Mouse (Mus musculus) G1E (cell line): ENCODE measurements at regions not wholly inside any gene's neighbourhood (a gene's known extent, or its start where the extent isn't known, plus 50 kb on each side); places are given as distances from the start of the nearest gene placed in this dataset.

ENCODE experiments used
- ATAC-seq: 2 replicates; pipeline ENCODE4 v1.8.0; 2016; ENCODE audit warnings: mild to moderate bottlenecking; ENCODE audit not compliant: insufficient number of reproducible peaks, poor library complexity, low FRiP score, severe bottlenecking; ENCODE audit errors: extremely low read depth
- DNase-seq: peaks from one replicate; pipeline ENCODE4 v3.0.0; 2012; ENCODE audit warnings: low spot score
- H3K27me3 ChIP-seq: 2 replicates; pipeline ENCODE4 v1.6.1; 2012; ENCODE audit warnings: mild to moderate bottlenecking, low read length, inconsistent platforms; ENCODE audit not compliant: insufficient read depth
- H3K36me3 ChIP-seq: replicated peaks from 2 replicates; pipeline ENCODE3; 2012; ENCODE audit warnings: mild to moderate bottlenecking, inconsistent platforms
- H3K4me1 ChIP-seq: 2 replicates; pipeline ENCODE4 v1.6.1; 2012; ENCODE audit warnings: low read depth, low read length, inconsistent platforms, mixed read lengths; ENCODE audit not compliant: insufficient read depth
- H3K4me3 ChIP-seq: 2 replicates; pipeline ENCODE4 v1.5.1; 2012; ENCODE audit warnings: low read depth, mild to moderate bottlenecking, inconsistent platforms, low read length, moderate library complexity, mixed read lengths
- H3K9me3 ChIP-seq: replicated peaks from 2 replicates; pipeline ENCODE4 v1.6.1; 2012; ENCODE audit warnings: inconsistent platforms
- CTCF ChIP-seq: IDR thresholded peaks from 2 replicates; pipeline ENCODE4 v1.5.1; 2012; ENCODE audit warnings: low read depth, low read length, inconsistent platforms, mixed read lengths
- GATA1 ChIP-seq: IDR thresholded peaks from 2 replicates; pipeline ENCODE4 v1.6.1; 2012; ENCODE audit warnings: borderline replicate concordance, low read length, inconsistent platforms, mixed read lengths
- GATA2 ChIP-seq: IDR thresholded peaks from 2 replicates; pipeline ENCODE4 v1.6.1; 2012; ENCODE audit warnings: low read depth, low read length, inconsistent platforms, borderline replicate concordance
- POLR2AphosphoS5 ChIP-seq: IDR thresholded peaks from 2 replicates; pipeline ENCODE4 v1.6.1; 2012; ENCODE audit warnings: low read depth, low read length, inconsistent platforms; ENCODE audit not compliant: insufficient replicate concordance
- TAL1 ChIP-seq: conservative IDR thresholded peaks from 2 replicates; pipeline ENCODE4 v1.6.1; 2012; ENCODE audit warnings: low read depth, low read length, inconsistent platforms, mixed read lengths

GRCm38 (mm10) chr4:89431520-89431919 lies 120.7 kb upstream of the Cdkn2b start:
- no peak overlapping the region for H3K4me3 ChIP-seq
- ATAC-seq (no peak), DNase-seq (no peak)
- no peaks in the 10 kb centered on the region for H3K4me1 ChIP-seq
- no peak for TF ChIP-seq TAL1
- no peak for TF ChIP-seq GATA1
- TF ChIP-seq GATA2: no peak
- no peak for TF ChIP-seq POLR2AphosphoS5
- no peak for TF ChIP-seq CTCF
- H3K9me3 ChIP-seq: peaks cover 15% of the 10 kb centered on the region
- no peaks in the 10 kb centered on the region for H3K36me3 ChIP-seq
- H3K27me3 ChIP-seq: no peaks in the 10 kb centered on the region

- no peak for DNase-seq
- no peak overlapping the region for H3K4me3 ChIP-seq
- H3K36me3 ChIP-seq: no peaks in the 10 kb centered on the region
- H3K27me3 ChIP-seq: no peaks in the 10 kb centered on the region
- no peaks in the 10 kb centered on the region for H3K4me1 ChIP-seq
- TF ChIP-seq GATA2: no peak
- no peak for TF ChIP-seq CTCF
- TF ChIP-seq GATA1: no peak
- TF ChIP-seq TAL1: no peak
- TF ChIP-seq POLR2AphosphoS5: no peak
- ATAC-seq: no peak
- peaks cover 21% of the 10 kb centered on the region for H3K9me3 ChIP-seq
Measured at GRCm38 (mm10) chr4:89428465-89428864, 117.6 kb upstream of the Cdkn2b start.

GRCm38 (mm10) chr4:89427345-89428293 lies 116.8 kb upstream of the Cdkn2b start:
- Histone ChIP-seq H3K9me3 (peaks cover 26% of the 10 kb centered on the region), H3K36me3 (no peaks in the 10 kb centered on the region), H3K4me1 (no peaks in the 10 kb centered on the region), H3K27me3 (no peaks in the 10 kb centered on the region), H3K4me3 (no peak overlapping the region)
- no peak for ATAC-seq
- TF ChIP-seq CTCF (no peak), GATA1 (no peak), POLR2AphosphoS5 (no peak), GATA2 (no peak), TAL1 (no peak)
- no peak for DNase-seq

- Histone ChIP-seq H3K4me1 (no peaks in the 10 kb centered on the region), H3K27me3 (no peaks in the 10 kb centered on the region), H3K9me3 (peaks cover 29% of the 10 kb centered on the region), H3K4me3 (no peak overlapping the region), H3K36me3 (no peaks in the 10 kb centered on the region)
- DNase-seq (no peak), ATAC-seq (no peak)
- no peak for TF ChIP-seq GATA1
- no peak for TF ChIP-seq TAL1
- TF ChIP-seq GATA2: no peak
- TF ChIP-seq CTCF: no peak
- no peak for TF ChIP-seq POLR2AphosphoS5
Measured at GRCm38 (mm10) chr4:89425916-89426315, 115.1 kb upstream of the Cdkn2b start.

GRCm38 (mm10) chr4:89421694-89422354 lies 111.0 kb upstream of the Cdkn2b start:
- no peaks in the 10 kb centered on the region for H3K36me3 ChIP-seq
- TF ChIP-seq GATA2 (no peak), TAL1 (no peak), POLR2AphosphoS5 (no peak), CTCF (no peak), GATA1 (no peak)
- ATAC-seq: no peak
- peaks cover 23% of the 10 kb centered on the region for H3K9me3 ChIP-seq
- H3K27me3 ChIP-seq: no peaks in the 10 kb centered on the region
- no peak overlapping the region for H3K4me3 ChIP-seq
- DNase-seq: no peak
- H3K4me1 ChIP-seq: no peaks in the 10 kb centered on the region

- no peak for TF ChIP-seq GATA2
- TF ChIP-seq GATA1: no peak
- no peak for TF ChIP-seq POLR2AphosphoS5
- TF ChIP-seq CTCF: no peak
- no peak for TF ChIP-seq TAL1
- no peaks in the 10 kb centered on the region for H3K36me3 ChIP-seq
- no peak for ATAC-seq
Measured at GRCm38 (mm10) chr4:89420868-89421267, 110.0 kb upstream of the Cdkn2b start.

More at GRCm38 (mm10) chr4:89420868-89421267, 110.0 kb upstream of the Cdkn2b start:
- Histone ChIP-seq H3K9me3 (peaks cover 28% of the 10 kb centered on the region), H3K27me3 (no peaks in the 10 kb centered on the region), H3K4me3 (no peak overlapping the region), H3K4me1 (no peaks in the 10 kb centered on the region)
- DNase-seq: no peak
